Mouse (Mus musculus) left cerebral cortex, adult 9 months (tissue): ENCODE results near the gene S1pr5.
"Not testable (repeated sequence)": the region's sequence is repeated elsewhere in the genome, so short reads cannot be mapped to it uniquely, and the experiment has no call there.

Source experiments
- DNase-seq, 2 experiments: peaks; one replicate each; pipeline ENCODE4 v3.0.0; 2022; ENCODE audit warnings: low spot score in 2 of 2

The S1pr5 gene

DNA sequence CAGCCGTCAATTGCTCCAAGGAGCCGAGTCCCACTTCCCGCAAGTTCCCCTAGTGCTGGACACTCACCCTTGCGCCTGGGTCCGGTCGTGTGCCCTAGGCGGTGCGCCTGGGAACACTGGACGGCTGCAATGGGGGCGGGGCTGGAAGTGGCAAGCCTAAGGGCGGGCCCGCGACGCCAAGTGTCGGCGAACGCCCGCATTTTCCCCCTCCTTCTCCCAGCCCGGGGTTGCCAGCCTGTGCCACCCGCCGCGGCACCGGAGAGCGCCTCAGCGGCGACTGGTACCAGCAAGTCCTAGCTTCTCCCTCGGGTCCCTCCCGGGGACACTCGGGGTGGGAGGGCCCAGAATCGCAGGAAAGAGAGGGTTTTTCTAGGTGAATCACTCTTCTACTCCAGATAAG is at the start of gene S1pr5:
Gene S1pr5, minus strand, starts transcription at position 118 of the 400 bp plus-strand sequence.
- DNase-seq = peak in 1 of 2 experiments; percentile 54

DNA sequence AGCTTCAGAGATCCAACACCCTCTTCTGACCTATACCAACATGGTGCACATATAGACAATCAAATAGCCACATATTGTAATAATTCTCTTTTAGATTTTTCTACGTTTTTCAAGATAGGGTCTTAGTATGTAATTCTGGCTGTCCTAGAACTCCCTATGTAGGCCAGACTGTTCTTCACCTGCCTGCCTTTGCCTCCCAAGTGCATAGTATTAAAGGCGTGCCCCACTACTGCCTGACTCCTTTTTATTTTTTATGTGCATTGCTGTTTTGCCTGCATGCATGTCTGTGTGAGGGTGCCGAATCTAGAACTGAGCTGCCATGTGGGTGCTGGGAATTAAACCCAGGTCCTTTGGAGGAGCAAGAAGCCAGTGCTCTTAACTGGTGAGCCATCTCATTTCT is 44.0 kb upstream of the S1pr5 start:
- no peak for DNase-seq

- DNase-seq = not testable (repeated sequence)
Measured at GRCm38 (mm10) chr9:21291868-21292267, 43.6 kb upstream of the S1pr5 start.

DNA sequence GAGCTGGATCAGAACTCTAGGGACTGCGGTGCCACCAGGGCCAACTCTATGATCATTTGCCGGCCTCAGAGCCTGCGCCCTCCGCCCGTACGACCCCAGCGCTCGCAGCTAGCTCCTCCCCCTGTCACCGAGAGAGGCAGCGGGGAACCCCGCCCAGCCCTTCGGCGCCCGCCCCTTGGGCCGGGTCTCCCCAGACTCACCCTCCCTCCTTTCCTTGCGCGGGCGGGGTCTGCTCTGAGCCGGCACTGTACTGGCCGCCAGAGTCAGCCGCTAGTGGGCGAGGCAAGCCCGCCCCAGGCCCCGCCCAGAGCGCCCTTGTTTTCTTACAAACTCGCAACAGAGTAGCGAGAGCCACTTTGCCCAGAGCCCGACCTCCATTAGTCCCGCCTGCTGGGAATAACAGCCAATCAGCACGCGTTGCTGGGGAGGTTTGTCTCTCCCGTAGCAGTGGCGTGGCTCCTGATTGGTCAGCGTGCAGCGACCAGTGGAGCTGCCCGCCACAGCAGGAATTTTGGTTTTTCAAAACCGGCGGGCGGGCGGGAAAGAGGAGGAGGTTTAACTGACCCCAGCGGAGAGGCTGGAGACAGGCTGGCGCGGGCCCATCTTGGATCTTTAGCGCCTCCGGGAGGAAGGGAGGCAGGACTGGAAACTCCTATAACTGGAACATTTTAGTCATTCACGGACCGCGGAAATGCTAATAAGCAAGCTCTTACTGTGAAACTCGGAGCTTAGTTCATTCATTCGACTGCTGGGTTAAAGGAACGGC is 43.0 kb upstream of the S1pr5 start, which contains the start of gene Cdkn2d:
Gene Cdkn2d, minus strand, starts transcription at position 386 of the 766 bp plus-strand sequence.
- DNase-seq = peak; percentile 99 to 100

GRCm38 (mm10) chr9:21290589-21290988 is 42.3 kb upstream of the S1pr5 start:
- no peak for DNase-seq

- DNase-seq = no peak
Measured at GRCm38 (mm10) chr9:21289337-21289671, 41.1 kb upstream of the S1pr5 start.

GRCm38 (mm10) chr9:21288404-21289336 is 40.4 kb upstream of the S1pr5 start:
- DNase-seq = no peak

GRCm38 (mm10) chr9:21287571-21288402 is 39.5 kb upstream of the S1pr5 start, which contains the start of gene Kri1:
Gene Kri1 (minus strand): TSS chr9:21287969.
- DNase-seq = peak; percentile 94 to 98

DNA sequence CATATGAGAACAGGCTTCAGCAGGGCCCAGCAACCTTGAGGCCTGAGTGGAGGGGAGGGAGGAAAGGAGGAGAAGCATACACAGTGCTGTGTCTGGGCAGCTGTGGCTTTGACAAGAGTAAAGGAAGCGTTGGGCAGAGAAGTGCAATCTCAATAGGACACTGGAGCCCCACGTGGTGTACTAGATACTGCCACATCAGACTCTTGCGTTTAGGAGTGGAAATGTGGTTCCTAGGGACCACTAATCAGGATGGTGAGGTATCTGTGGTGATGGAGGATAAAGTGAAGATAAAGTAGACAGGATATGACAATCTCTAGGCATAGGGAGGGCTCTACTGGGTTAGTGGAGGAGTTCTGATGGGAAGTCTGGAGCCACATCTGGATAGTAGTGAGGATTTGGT is 38.5 kb upstream of the S1pr5 start:
- no peak for DNase-seq

GRCm38 (mm10) chr9:21283994-21284393 is 35.8 kb upstream of the S1pr5 start:
- no peak for DNase-seq

DNA sequence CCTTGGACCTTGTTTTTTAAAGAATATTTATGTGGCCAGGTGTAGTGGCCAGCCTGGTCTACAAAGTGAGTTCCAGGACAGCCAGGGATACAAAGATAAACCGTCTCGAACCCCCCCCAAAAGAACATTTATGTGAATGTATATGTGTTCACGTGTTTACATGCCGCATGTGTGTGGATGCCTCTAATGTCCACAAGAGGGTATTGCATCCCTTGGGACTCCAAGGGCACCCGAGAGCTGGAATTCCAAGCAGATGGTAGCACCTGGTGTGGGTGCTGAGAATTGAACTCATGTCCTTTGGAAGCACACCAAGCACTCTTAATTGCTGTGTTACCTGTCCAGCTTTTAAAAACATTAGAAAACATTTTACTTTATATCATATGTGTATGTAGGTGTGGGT is 35.3 kb upstream of the S1pr5 start:
- DNase-seq = no peak

DNA sequence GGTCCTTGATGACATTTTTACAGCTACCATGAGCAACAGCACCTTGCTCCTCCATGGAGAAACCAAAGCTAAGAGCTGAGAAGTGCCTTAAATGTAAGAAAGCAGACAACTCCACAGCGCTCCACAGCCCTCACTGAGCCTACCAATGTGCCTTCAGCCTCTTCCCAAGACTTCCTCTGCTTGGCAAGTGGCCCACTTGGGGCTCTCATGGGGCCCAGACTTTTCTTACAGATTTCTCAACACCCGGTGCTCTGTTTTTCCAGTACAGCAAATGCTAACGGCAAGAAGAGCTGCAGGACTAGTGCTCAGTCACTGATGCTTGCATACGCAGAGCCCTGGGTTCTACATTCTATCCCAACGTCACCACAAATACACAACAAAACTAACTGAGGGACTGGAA is 29.5 kb upstream of the S1pr5 start:
- DNase-seq = no peak

DNA sequence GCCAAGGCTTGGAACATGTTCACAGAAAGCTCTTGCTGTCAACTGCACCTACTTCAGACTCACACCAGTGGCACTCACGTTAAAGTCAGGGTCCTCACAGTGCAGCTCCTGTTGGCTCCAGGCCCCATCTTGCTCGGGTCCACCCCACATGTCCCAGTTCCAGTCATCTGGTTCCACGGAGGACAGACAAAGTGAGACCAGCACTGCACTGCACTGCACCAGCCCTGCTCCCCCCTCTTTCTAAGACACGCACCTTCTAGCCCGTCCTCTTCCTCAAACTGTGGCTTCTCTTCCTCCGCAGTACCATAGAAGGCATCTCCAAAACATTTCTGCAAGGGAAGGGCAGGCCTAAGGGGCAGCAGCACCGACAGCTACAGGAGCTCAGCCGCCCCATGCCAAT is 28.1 kb upstream of the S1pr5 start:
- no peak for DNase-seq

DNA sequence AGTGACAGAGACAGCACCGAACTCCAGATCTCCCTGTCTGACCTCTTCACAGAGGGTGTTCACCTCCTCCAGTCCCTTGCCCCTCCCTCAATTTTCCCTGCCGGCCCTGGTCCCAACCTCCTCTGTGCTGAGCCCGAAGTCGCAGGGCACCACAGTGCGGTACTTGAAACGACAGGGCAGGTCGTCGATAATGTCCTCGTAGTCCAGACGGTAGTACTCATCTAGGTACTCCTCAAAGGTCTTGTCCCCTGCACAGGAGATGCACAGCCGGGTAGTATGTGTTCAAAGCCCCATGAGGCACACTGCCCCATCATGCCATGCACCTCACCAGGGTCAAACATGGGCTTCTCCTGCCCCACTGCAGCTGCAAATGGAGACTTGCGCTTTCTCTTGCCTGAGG is 27.5 kb upstream of the S1pr5 start:
- DNase-seq = no peak

DNA sequence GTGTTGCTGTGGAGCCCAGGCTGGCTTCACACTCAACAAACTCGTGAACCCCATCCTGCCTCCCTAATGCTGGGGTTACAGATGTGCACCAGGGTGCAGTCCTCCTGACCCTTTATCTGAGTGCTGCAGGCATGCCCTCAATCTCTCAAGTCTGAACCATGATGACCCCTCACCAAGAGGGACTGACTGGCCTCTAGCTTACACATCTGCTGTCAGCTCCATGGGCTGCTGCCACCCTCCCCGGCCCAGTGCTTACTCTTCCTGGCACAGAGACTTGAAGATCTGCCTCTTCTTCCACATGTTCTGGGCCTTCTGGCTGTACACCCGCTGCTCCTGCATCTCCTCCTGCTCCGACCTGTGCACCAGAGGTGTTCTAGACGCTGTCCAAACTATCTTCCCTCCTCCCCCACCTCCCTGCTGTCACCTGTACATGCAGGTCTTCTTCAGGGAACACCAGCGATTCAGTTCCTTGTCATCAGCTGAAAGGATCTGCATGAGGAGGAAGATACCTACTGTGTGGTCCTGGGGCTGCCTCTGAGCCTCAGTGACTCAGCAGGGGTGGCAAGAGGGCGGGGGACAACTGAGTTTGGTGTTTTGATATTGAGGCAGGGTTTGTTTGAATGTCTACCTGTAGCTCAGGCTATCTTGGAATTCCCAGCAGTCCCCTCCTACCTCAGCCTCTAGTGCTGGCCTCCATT is 26.9 kb upstream of the S1pr5 start:
- no peak for DNase-seq

DNA sequence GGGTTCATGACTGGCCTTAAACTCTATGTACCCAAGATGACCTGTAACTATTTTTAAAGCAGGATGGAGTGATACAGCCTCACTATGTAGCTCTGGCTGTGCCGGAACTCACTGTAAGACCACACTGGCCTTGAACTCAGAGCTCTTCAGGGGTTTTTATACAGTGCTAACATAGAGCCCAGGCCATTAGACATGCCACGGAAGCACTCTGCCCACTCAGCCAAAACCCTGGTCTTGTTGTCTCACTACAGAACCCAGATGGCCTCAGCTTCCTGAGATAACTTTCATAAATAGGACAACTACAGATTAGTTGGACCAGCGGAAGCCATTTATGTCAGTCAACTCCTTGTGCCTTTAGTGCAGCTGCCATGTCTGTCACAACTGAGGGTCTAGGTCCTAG is 26.1 kb upstream of the S1pr5 start:
- no peak for DNase-seq

- no peak for DNase-seq
Measured at GRCm38 (mm10) chr9:21273520-21274228, 25.4 kb upstream of the S1pr5 start.

DNA sequence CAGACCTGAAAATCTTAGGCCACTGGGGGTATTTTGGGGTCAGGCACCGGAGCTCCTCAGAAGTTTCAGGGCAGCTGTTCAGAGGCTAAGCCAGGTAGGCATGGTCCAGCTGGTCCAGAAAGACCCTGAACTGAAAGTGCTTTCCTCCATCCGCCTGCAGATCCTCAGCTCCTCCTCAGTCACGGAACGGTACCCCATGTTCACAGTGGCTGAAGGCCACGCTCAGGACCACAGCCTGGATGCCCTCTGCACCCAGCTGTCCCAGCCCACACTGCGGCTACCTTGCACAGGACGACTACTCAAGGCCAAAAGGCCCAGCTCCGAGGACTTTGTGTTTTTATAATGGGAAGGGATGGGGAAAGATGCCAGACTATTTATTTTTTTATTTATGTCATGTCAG is 24.9 kb upstream of the S1pr5 start:
- no peak for DNase-seq

DNA sequence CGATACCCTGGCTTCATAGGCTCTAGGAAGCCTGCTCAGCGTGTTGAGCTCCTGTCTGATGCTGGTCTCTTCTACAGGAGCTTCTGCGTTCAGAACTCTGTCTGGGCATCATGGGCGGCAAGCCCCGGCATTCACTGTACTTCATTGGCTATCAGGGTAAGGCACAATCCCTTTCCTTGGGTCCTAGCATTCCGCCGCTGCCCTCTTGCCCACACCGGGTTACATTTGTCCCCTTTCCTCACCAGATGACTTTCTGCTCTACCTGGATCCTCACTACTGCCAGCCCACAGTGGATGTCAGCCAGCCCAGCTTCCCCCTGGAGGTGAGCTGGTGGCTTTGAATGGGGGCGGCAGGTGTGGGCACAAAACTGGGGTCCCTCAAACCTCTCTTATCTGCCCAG is 24.1 kb upstream of the S1pr5 start:
- DNase-seq = no peak

DNA sequence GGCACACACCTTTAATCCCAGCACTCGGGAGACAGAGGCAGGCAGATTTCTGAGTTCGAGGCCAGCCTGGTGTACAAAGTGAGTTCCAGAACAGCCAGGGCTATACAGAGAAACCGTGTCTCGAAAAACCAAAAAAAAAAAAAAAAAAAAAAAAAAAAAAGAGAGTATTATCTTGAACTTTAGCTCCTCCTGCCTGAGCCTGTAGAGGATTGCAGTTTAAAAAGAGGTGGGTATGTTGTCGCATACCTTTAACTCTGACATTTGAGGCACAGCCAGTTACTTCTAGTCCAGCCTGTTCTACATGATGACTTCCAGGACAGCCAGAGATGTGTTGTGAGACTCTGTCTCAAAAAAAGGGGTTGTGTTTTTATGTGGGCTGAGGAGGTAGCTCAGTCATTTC is 21.3 kb upstream of the S1pr5 start:
- not testable (repeated sequence) for DNase-seq

GRCm38 (mm10) chr9:21268305-21268704 is 20.1 kb upstream of the S1pr5 start:
- no peak for DNase-seq
